Mouse (Mus musculus): ENCODE data around the gene Gdpd2. TPM values are rescaled to one million over a fixed set of nuclear protein-coding genes. Genes with fewer than 3 reads are reported as not detected.

Gene Gdpd2
- polyA plus RNA-seq (2016; fragmentation: Nextera tagmentation; extraction: Ambion mirVana), result 0.43 and 0.59 TPM in 2 replicates

DNA sequence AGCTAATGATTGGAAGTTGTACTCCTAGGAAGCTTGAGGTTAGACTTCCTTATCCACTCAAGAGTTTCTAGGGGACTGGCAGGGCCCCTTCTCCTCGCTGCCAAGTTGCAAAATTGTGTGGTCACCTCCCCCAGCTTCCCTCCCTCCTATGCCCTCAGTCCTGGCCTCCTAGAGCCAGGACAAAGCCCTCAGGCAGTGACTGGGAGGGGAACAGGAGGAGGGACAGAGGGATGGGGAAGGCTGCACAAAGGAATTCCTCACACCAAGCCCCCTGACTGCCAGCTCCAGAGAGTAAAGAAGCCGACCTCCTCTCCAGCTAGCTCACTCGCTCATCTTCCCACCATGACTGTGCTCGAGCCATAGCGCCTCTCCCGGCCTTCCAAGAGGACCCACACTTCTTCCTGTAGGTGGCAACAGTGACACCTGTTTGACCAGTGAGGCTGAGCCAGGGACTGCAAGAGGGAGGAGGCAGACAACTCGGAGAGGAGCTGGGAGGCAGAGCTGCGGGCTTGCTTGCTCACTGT is at the start of gene Gdpd2:
Gene Gdpd2 (plus strand): TSS at position 209 of the 524 bp plus-strand sequence.
- Histone ChIP-seq H3K4me1 (replicated peaks) (peaks cover 22% of the 10 kb centered on the region), H3K27me3 (replicated peaks) (peaks cover 41% of the 10 kb centered on the region), H3K9me3 (replicated peaks) (no peaks in the 10 kb centered on the region), H3K36me3 (peaks cover 25% of the 10 kb centered on the region), H3K27ac (ENCODE audit: poor library complexity, severe bottlenecking) (no peak within 1 kb of the TSS), H3K4me3 (peak within 1 kb of the TSS; percentile 21; the same call in 1 of the 2 replicates), H3K4me2 (peak within 1 kb of the TSS; percentile 64), H3K9ac (no peak within 1 kb of the TSS)
- 19% methylated on average over 8 of the region's 8 CpGs for WGBS
- ATAC-seq (ENCODE audit: insufficient number of reproducible peaks, low FRiP score), result peak; percentile 61; the same call in 1 of the 2 replicates

- ATAC-seq (ENCODE audit: insufficient number of reproducible peaks, low FRiP score), result no peak
- no peaks in the 10 kb centered on the region for H3K9me3 ChIP-seq (replicated peaks)
Observed at GRCm38 (mm10) chrX:100686527-100686926, 43.1 kb upstream of the Gdpd2 start.

DNA sequence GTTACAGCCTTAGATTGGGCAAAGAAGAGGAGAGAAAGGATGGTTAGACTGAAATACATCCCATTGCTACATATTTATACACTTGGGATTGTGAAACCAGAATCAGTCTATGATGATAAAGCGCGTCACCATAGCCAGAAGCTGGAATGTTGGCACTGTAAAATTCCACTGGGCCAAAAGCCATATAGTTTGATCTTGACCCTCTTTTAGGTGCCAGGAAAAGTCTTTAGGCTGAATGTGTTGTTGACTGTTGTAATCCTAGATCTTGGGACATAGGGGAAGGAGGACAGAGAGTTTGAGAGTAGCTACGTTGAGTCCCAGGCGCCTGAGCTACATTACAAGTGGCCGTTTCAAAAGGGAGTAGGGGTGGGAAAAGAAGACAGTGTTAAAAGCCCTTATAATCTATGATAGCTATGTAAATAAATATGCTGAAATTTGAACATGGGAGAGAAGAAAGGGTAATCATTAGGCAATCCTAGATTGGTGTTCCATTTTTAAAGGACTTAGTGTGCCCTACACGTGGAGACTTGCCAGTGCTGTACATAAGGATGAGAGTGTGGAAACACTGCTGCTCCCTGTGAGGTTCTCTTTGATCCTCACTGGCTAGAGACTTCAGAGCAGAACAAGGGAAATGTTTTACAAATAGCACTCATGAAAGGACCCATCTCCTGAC is 42.2 kb upstream of the Gdpd2 start:
- Histone ChIP-seq H3K27me3 (replicated peaks) (0 out of 2 replicates have a peak, but pooled peaks cover 4% of the 10 kb centered on the region), H3K4me2 (no peak overlapping the region), H3K9ac (no peak overlapping the region), H3K36me3 (peaks cover 15% of the 10 kb centered on the region; the same call in 1 of the 2 replicates), H3K4me1 (replicated peaks) (no peaks in the 10 kb centered on the region), H3K9me3 (replicated peaks) (no peaks in the 10 kb centered on the region), H3K4me3 (no peak overlapping the region), H3K27ac (ENCODE audit: poor library complexity, severe bottlenecking) (no peak overlapping the region)
- 75% methylated on average over 6 of the region's 6 CpGs for WGBS
- no peak for ATAC-seq (ENCODE audit: insufficient number of reproducible peaks, low FRiP score)

More at GRCm38 (mm10) chrX:100686527-100686926, 43.1 kb upstream of the Gdpd2 start:
- H3K36me3 ChIP-seq, result peaks cover 11% of the 10 kb centered on the region; the same call in 1 of the 2 replicates
- H3K27ac ChIP-seq (ENCODE audit: poor library complexity, severe bottlenecking), result no peak overlapping the region
- no peak overlapping the region for H3K4me2 ChIP-seq
- H3K27me3 ChIP-seq (replicated peaks), result 0 out of 2 replicates have a peak, but pooled peaks cover 4% of the 10 kb centered on the region
- no peak overlapping the region for H3K9ac ChIP-seq
- no peaks in the 10 kb centered on the region for H3K4me1 ChIP-seq (replicated peaks)
- 47% methylated on average over 3 of the region's 3 CpGs for WGBS
- no peak overlapping the region for H3K4me3 ChIP-seq

DNA sequence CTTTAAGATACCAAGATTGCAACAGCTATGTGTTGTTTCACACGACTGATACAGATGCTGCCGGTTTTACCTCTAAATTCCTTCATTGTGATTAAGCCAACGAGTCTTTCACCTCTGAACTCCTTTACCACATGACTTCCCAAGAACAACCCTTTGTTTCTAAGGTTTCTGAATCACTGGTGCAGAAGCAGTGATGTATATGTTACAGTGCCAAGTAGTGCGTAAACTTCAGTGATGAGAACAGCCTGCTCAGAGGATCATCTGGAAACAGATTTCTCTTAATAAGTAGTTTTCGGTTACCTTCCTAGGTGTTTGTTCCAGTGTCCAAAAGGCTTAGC is 41.7 kb upstream of the Gdpd2 start:
- H3K9me3 ChIP-seq (replicated peaks), result no peaks in the 10 kb centered on the region
- no peak for ATAC-seq (ENCODE audit: insufficient number of reproducible peaks, low FRiP score)
- no peak overlapping the region for H3K4me3 ChIP-seq
- peaks cover 15% of the 10 kb centered on the region; the same call in 1 of the 2 replicates for H3K36me3 ChIP-seq
- no peak overlapping the region for H3K27ac ChIP-seq (ENCODE audit: poor library complexity, severe bottlenecking)
- no peak overlapping the region for H3K9ac ChIP-seq
- 0 out of 2 replicates have a peak, but pooled peaks cover 4% of the 10 kb centered on the region for H3K27me3 ChIP-seq (replicated peaks)
- no peaks in the 10 kb centered on the region for H3K4me1 ChIP-seq (replicated peaks)
- H3K4me2 ChIP-seq, result no peak overlapping the region
- 82% methylated on average over 5 of the region's 5 CpGs for WGBS

GRCm38 (mm10) chrX:100696776-100697175 is 32.9 kb upstream of the Gdpd2 start:
- Histone ChIP-seq H3K27me3 (replicated peaks) (no peaks in the 10 kb centered on the region), H3K9me3 (replicated peaks) (no peaks in the 10 kb centered on the region), H3K27ac (ENCODE audit: poor library complexity, severe bottlenecking) (no peak overlapping the region), H3K4me3 (no peak overlapping the region), H3K4me2 (no peak overlapping the region), H3K36me3 (peaks cover 29% of the 10 kb centered on the region), H3K4me1 (replicated peaks) (no peaks in the 10 kb centered on the region), H3K9ac (no peak overlapping the region)
- ATAC-seq (ENCODE audit: insufficient number of reproducible peaks, low FRiP score), result no peak
- 94% methylated on average over 4 of the region's 4 CpGs for WGBS

GRCm38 (mm10) chrX:100708032-100708431 is 21.6 kb upstream of the Gdpd2 start:
- Histone ChIP-seq H3K36me3 (peaks cover 33% of the 10 kb centered on the region), H3K4me1 (replicated peaks) (no peaks in the 10 kb centered on the region), H3K27me3 (replicated peaks) (no peaks in the 10 kb centered on the region), H3K4me2 (no peak overlapping the region), H3K4me3 (no peak overlapping the region), H3K27ac (ENCODE audit: poor library complexity, severe bottlenecking) (no peak overlapping the region), H3K9me3 (replicated peaks) (no peaks in the 10 kb centered on the region), H3K9ac (no peak overlapping the region)
- ATAC-seq (ENCODE audit: insufficient number of reproducible peaks, low FRiP score), result no peak
- 81% methylated on average over 6 of the region's 6 CpGs for WGBS

GRCm38 (mm10) chrX:100716173-100716572 is 13.5 kb upstream of the Gdpd2 start:
- H3K27ac ChIP-seq (ENCODE audit: poor library complexity, severe bottlenecking), result no peak overlapping the region
- no peak for ATAC-seq (ENCODE audit: insufficient number of reproducible peaks, low FRiP score)
- H3K27me3 ChIP-seq (replicated peaks), result no peaks in the 10 kb centered on the region
- peaks cover 40% of the 10 kb centered on the region for H3K36me3 ChIP-seq
- no peaks in the 10 kb centered on the region for H3K4me1 ChIP-seq (replicated peaks)
- no peak overlapping the region for H3K9ac ChIP-seq
- H3K4me2 ChIP-seq, result no peak overlapping the region
- no peak overlapping the region for H3K4me3 ChIP-seq
- 89% methylated on average over 6 of the region's 6 CpGs for WGBS
- H3K9me3 ChIP-seq (replicated peaks), result no peaks in the 10 kb centered on the region

- no peak for ATAC-seq (ENCODE audit: insufficient number of reproducible peaks, low FRiP score)
- Histone ChIP-seq H3K4me3 (no peak overlapping the region), H3K36me3 (peaks cover 31% of the 10 kb centered on the region), H3K9me3 (replicated peaks) (no peaks in the 10 kb centered on the region), H3K4me1 (replicated peaks) (peaks cover 22% of the 10 kb centered on the region), H3K4me2 (no peak overlapping the region), H3K9ac (no peak overlapping the region), H3K27me3 (replicated peaks) (peaks cover 33% of the 10 kb centered on the region), H3K27ac (ENCODE audit: poor library complexity, severe bottlenecking) (no peak overlapping the region)
- 26% methylated on average over 1 of the region's 1 CpGs for WGBS
Observed at GRCm38 (mm10) chrX:100728947-100729346, 726 bp upstream of the Gdpd2 start.

DNA sequence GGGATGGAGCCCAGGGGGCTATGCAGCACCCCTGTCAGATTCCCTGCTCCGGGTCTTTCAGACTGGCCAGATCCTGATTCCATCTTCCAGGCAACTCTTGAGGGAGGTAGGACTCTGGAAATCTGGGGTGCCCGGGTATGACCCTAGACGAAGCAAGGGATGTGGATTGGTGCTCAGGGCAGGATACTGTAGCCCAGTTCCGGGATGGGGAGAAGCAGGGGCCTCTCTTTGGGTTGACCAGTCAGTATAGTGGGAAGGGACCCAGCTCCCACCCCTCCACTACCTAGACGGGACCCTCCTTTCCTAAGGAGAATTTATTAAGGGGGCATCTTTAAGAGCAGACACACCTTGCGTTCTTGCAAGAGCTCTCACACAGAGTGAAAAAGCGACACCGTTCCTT is 593 bp downstream of the Gdpd2 start:
- peak overlapping the region; percentile 21; the same call in 1 of the 2 replicates for H3K4me3 ChIP-seq
- peak; percentile 29; the same call in 1 of the 2 replicates for ATAC-seq (ENCODE audit: insufficient number of reproducible peaks, low FRiP score)
- peak overlapping the region; percentile 64 for H3K4me2 ChIP-seq
- no peak overlapping the region for H3K9ac ChIP-seq
- 37% methylated on average over 8 of the region's 8 CpGs for WGBS
- H3K36me3 ChIP-seq, result peaks cover 20% of the 10 kb centered on the region
- no peak overlapping the region for H3K27ac ChIP-seq (ENCODE audit: poor library complexity, severe bottlenecking)
- H3K27me3 ChIP-seq (replicated peaks), result peaks cover 41% of the 10 kb centered on the region
- no peaks in the 10 kb centered on the region for H3K9me3 ChIP-seq (replicated peaks)
- peaks cover 22% of the 10 kb centered on the region for H3K4me1 ChIP-seq (replicated peaks)

GRCm38 (mm10) chrX:100734359-100734758 is 4.7 kb downstream of the Gdpd2 start:
- no peaks in the 10 kb centered on the region for H3K36me3 ChIP-seq
- H3K4me3 ChIP-seq, result no peak overlapping the region
- ATAC-seq (ENCODE audit: insufficient number of reproducible peaks, low FRiP score), result no peak
- no peak overlapping the region for H3K4me2 ChIP-seq
- peaks cover 13% of the 10 kb centered on the region for H3K4me1 ChIP-seq (replicated peaks)
- peaks cover 44% of the 10 kb centered on the region for H3K27me3 ChIP-seq (replicated peaks)
- no peaks in the 10 kb centered on the region for H3K9me3 ChIP-seq (replicated peaks)
- WGBS, result 70% methylated on average over 7 of the region's 7 CpGs
- H3K27ac ChIP-seq (ENCODE audit: poor library complexity, severe bottlenecking), result no peak overlapping the region
- no peak overlapping the region for H3K9ac ChIP-seq

GRCm38 (mm10) chrX:100738918-100739317 is 9.2 kb downstream of the Gdpd2 start:
- no peak for ATAC-seq (ENCODE audit: insufficient number of reproducible peaks, low FRiP score)
- Histone ChIP-seq H3K4me2 (peak overlapping the region; percentile 65), H3K9ac (no peak overlapping the region), H3K36me3 (no peaks in the 10 kb centered on the region), H3K9me3 (replicated peaks) (0 out of 2 replicates have a peak, but pooled peaks cover 4% of the 10 kb centered on the region), H3K4me3 (peak overlapping the region; percentile 36; the same call in 1 of the 2 replicates), H3K27ac (ENCODE audit: poor library complexity, severe bottlenecking) (no peak overlapping the region), H3K4me1 (replicated peaks) (no peaks in the 10 kb centered on the region), H3K27me3 (replicated peaks) (peaks cover 12% of the 10 kb centered on the region)
- 15% methylated on average over 14 of the region's 14 CpGs for WGBS
